Mouse (Mus musculus): ENCODE measurements at regions not wholly inside any gene's neighbourhood (a gene's known extent, or its start where the extent isn't known, plus 50 kb on each side); places are given as distances from the start of the nearest gene placed in this dataset.

- TF ChIP-seq CTCF (IDR thresholded peaks at IDR 0.05; ENCODE audit: low read depth, low read length) (no peak), EP300 (IDR thresholded peaks at IDR 0.05; ENCODE audit: insufficient read depth, low read depth, low read length) (no peak), POLR2A (IDR thresholded peaks at IDR 0.05; ENCODE audit: insufficient read depth, low read length) (no peak)
These were observed 118.4 kb upstream of the Phyhipl start for GRCm38 (mm10) chr10:70774159-70774558.

All from ES-Bruce4 (cell line).